Mouse (Mus musculus) kidney, postnatal 0 days (tissue): Measurements from ENCODE around the gene Lrrc15. TPM values are rescaled to one million over a fixed set of nuclear protein-coding genes. Genes with fewer than 3 reads are reported as not detected.
A peak's percentile ranks its signal among the peaks of the same experiment; 100 is the strongest.

ENCODE experiments used
- ATAC-seq: fragments of 200-750 bp; cut with Nextera tagmentation; replicated peaks from 2 replicates; pipeline ENCODE4 v1.8.0; 2017; ENCODE audit warnings: low read depth, moderate number of reproducible peaks, moderate TSS enrichment, moderate library complexity; ENCODE audit not compliant: low FRiP score
- DNase-seq: peaks from one replicate; pipeline ENCODE4 v3.0.0-alpha.2; 2016; ENCODE audit warnings: low spot score
- H3K27ac ChIP-seq: fragments of 300-500 bp; sonication (generic); 2 replicates; pipeline ENCODE4 v1.5.1; 2014; ENCODE audit warnings: mild to moderate bottlenecking
- H3K27me3 ChIP-seq: fragments of 300-500 bp; sonication (generic); 2 replicates; pipeline ENCODE4 v1.6.1; 2014; ENCODE audit warnings: low read length, mixed read lengths; ENCODE audit not compliant: insufficient read depth
- H3K36me3 ChIP-seq: fragments of 300-500 bp; sonication (generic); 2 replicates; pipeline ENCODE4 v1.6.1; 2014; ENCODE audit warnings: low read length, mixed read lengths; ENCODE audit not compliant: insufficient read depth
- H3K4me1 ChIP-seq: fragments of 300-500 bp; sonication (generic); replicated peaks from 2 replicates; pipeline ENCODE4 v1.6.1; 2014; ENCODE audit warnings: antibody characterized with exemption, low read length, mixed read lengths; ENCODE audit not compliant: insufficient read depth
- H3K4me2 ChIP-seq: fragments of 300-500 bp; sonication (generic); 2 replicates; pipeline ENCODE4 v1.6.1; 2014; ENCODE audit warnings: mild to moderate bottlenecking, low read length, moderate library complexity, mixed read lengths
- H3K4me3 ChIP-seq: fragments of 300-500 bp; sonication (generic); replicated peaks from 2 replicates; pipeline ENCODE4 v1.5.1; 2014; ENCODE audit warnings: low read depth, low read length
- H3K9ac ChIP-seq: fragments of 300-500 bp; sonication (generic); 2 replicates; pipeline ENCODE4 v1.6.1; 2014; ENCODE audit warnings: low read depth, low read length
- H3K9me3 ChIP-seq: fragments of 300-500 bp; sonication (generic); replicated peaks from 2 replicates; pipeline ENCODE4 v1.6.1; 2016; ENCODE audit warnings: low read length, inconsistent platforms, mixed read lengths
- CTCF ChIP-seq: IDR thresholded peaks from 2 replicates; pipeline ENCODE4 v1.5.1; 2016; ENCODE audit warnings: antibody characterized with exemption, low read depth, mild to moderate bottlenecking, moderate library complexity
- WGBS: fragments of 180-500 bp; shearing (Covaris S2); extraction: QIAGEN DNeasy Blood & Tissue Kit; methylation state at CpG from one replicate; pipeline ENCODE4 v1.1.7; 2014; 5-methylcytosine and 5-hydroxymethylcytosine counted together
- polyA plus RNA-seq: library from polyadenylated mRNA; unstranded; fragments of >200 nt; fragmentation: Nextera tagmentation; extraction: Ambion mirVana; gene quantifications from 2 replicates; pipeline ENCODE4 v1.2.1, GENCODE M21; 2015

Gene Lrrc15
- polyA plus RNA-seq, 1 experiment from 2014 or later = 0.78 TPM

- no peak for DNase-seq
Measured at GRCm38 (mm10) chr16:30302686-30303085, 19.6 kb upstream of the Lrrc15 start.

GRCm38 (mm10) chr16:30299711-30300277 lies 16.7 kb upstream of the Lrrc15 start:
- Histone ChIP-seq H3K4me3 (no peak overlapping the region), H3K9ac (no peak overlapping the region), H3K27me3 (no peaks in the 10 kb centered on the region), H3K4me1 (no peaks in the 10 kb centered on the region), H3K9me3 (no peaks in the 10 kb centered on the region), H3K36me3 (no peaks in the 10 kb centered on the region), H3K4me2 (no peak overlapping the region), H3K27ac (no peak overlapping the region)
- no peak for TF ChIP-seq CTCF
- no peak for DNase-seq
- 58% methylated on average over 10 of the region's 10 CpGs for WGBS
- ATAC-seq = no peak

More at GRCm38 (mm10) chr16:30302686-30303085, 19.6 kb upstream of the Lrrc15 start:
- H3K36me3 ChIP-seq = no peaks in the 10 kb centered on the region
- no peak overlapping the region for H3K4me2 ChIP-seq
- H3K4me3 ChIP-seq = no peak overlapping the region
- H3K27ac ChIP-seq = no peak overlapping the region
- WGBS = 91% methylated on average over 6 of the region's 6 CpGs
- no peak overlapping the region for H3K9ac ChIP-seq
- no peaks in the 10 kb centered on the region for H3K9me3 ChIP-seq
- peaks cover 7% of the 10 kb centered on the region; the same call in 1 of the 2 replicates for H3K27me3 ChIP-seq
- no peaks in the 10 kb centered on the region for H3K4me1 ChIP-seq
- no peak for ATAC-seq
- no peak for TF ChIP-seq CTCF

GRCm38 (mm10) chr16:30297450-30297849 lies 14.4 kb upstream of the Lrrc15 start:
- no peak overlapping the region for H3K4me2 ChIP-seq
- no peaks in the 10 kb centered on the region for H3K36me3 ChIP-seq
- TF ChIP-seq CTCF = no peak
- ATAC-seq (no peak), DNase-seq (no peak)
- no peaks in the 10 kb centered on the region for H3K9me3 ChIP-seq
- no peak overlapping the region for H3K27ac ChIP-seq
- WGBS = 82% methylated on average over 7 of the region's 7 CpGs
- H3K4me3 ChIP-seq = no peak overlapping the region
- H3K4me1 ChIP-seq = no peaks in the 10 kb centered on the region
- no peaks in the 10 kb centered on the region for H3K27me3 ChIP-seq
- H3K9ac ChIP-seq = no peak overlapping the region

- no peak overlapping the region for H3K4me2 ChIP-seq
Measured at GRCm38 (mm10) chr16:30296601-30297275, 13.7 kb upstream of the Lrrc15 start.

GRCm38 (mm10) chr16:30295106-30295505 lies 12.1 kb upstream of the Lrrc15 start:
- Histone ChIP-seq H3K4me3 (no peak overlapping the region), H3K36me3 (no peaks in the 10 kb centered on the region), H3K27me3 (no peaks in the 10 kb centered on the region), H3K4me2 (no peak overlapping the region), H3K9me3 (no peaks in the 10 kb centered on the region), H3K9ac (no peak overlapping the region), H3K4me1 (0 out of 2 replicates have a peak, but pooled peaks cover 2% of the 10 kb centered on the region), H3K27ac (no peak overlapping the region)
- TF ChIP-seq CTCF = no peak
- no peak for DNase-seq
- ATAC-seq = no peak
- WGBS = 88% methylated on average over 7 of the region's 7 CpGs

More at GRCm38 (mm10) chr16:30296601-30297275, 13.7 kb upstream of the Lrrc15 start:
- ATAC-seq (no peak), DNase-seq (no peak)
- WGBS = 83% methylated on average over 11 of the region's 11 CpGs
- no peak overlapping the region for H3K9ac ChIP-seq
- no peaks in the 10 kb centered on the region for H3K27me3 ChIP-seq
- H3K36me3 ChIP-seq = no peaks in the 10 kb centered on the region
- H3K9me3 ChIP-seq = no peaks in the 10 kb centered on the region
- no peak overlapping the region for H3K4me3 ChIP-seq
- TF ChIP-seq CTCF = no peak
- H3K4me1 ChIP-seq = no peaks in the 10 kb centered on the region
- no peak overlapping the region for H3K27ac ChIP-seq

GRCm38 (mm10) chr16:30290436-30290835 lies 7.4 kb upstream of the Lrrc15 start:
- Histone ChIP-seq H3K27me3 (no peaks in the 10 kb centered on the region), H3K4me3 (no peak overlapping the region), H3K9me3 (no peaks in the 10 kb centered on the region), H3K27ac (no peak overlapping the region), H3K36me3 (no peaks in the 10 kb centered on the region), H3K4me2 (no peak overlapping the region), H3K4me1 (0 out of 2 replicates have a peak, but pooled peaks cover 2% of the 10 kb centered on the region), H3K9ac (no peak overlapping the region)
- peak; percentile 59 for DNase-seq
- TF ChIP-seq CTCF = no peak
- ATAC-seq = peak; percentile 49; the same call in 1 of the 2 replicates
- 46% methylated on average over 6 of the region's 6 CpGs for WGBS
